Mouse (Mus musculus): Measurements from ENCODE around the gene Myo18b.
A peak's percentile ranks its signal among the peaks of the same experiment; 100 is the strongest.

The Myo18b gene

GRCm38 (mm10) chr5:112796086-112796485, 100.1 kb downstream of the Myo18b start:
- DNase-seq (ENCODE audit: low spot score in 2 of 2): no peak

GRCm38 (mm10) chr5:112791792-112792780, 104.1 kb downstream of the Myo18b start:
- DNase-seq (ENCODE audit: low spot score in 2 of 2): no peak

GRCm38 (mm10) chr5:112790376-112791111, 105.6 kb downstream of the Myo18b start:
- no peak for DNase-seq (ENCODE audit: low spot score in 2 of 2)

GRCm38 (mm10) chr5:112788441-112788840, 107.7 kb downstream of the Myo18b start:
- DNase-seq (ENCODE audit: low spot score in 2 of 2): no peak

GRCm38 (mm10) chr5:112786788-112787187, 109.4 kb downstream of the Myo18b start:
- no peak for DNase-seq (ENCODE audit: low spot score in 2 of 2)

GRCm38 (mm10) chr5:112786031-112786430, 110.1 kb downstream of the Myo18b start:
- peak; percentile 61 to 66 for DNase-seq (ENCODE audit: low spot score in 2 of 2)

GRCm38 (mm10) chr5:112781719-112782118, 114.4 kb downstream of the Myo18b start:
- peak; percentile 71 to 78 for DNase-seq (ENCODE audit: low spot score in 2 of 2)

GRCm38 (mm10) chr5:112781231-112781630, 114.9 kb downstream of the Myo18b start:
- peak; percentile 26 to 58 for DNase-seq (ENCODE audit: low spot score in 2 of 2)

GRCm38 (mm10) chr5:112780383-112780782, 115.8 kb downstream of the Myo18b start:
- DNase-seq (ENCODE audit: low spot score in 2 of 2): peak; percentile 85

GRCm38 (mm10) chr5:112776781-112777405, 119.3 kb downstream of the Myo18b start:
- peak in 1 of 2 experiments; percentile 37 for DNase-seq (ENCODE audit: low spot score in 2 of 2)

GRCm38 (mm10) chr5:112773429-112773828, 122.7 kb downstream of the Myo18b start:
- no peak for DNase-seq (ENCODE audit: low spot score in 2 of 2)

- no peak for DNase-seq (ENCODE audit: low spot score in 2 of 2)
These were observed 124.7 kb downstream of the Myo18b start for GRCm38 (mm10) chr5:112771376-112771901.

- no peak for DNase-seq (ENCODE audit: low spot score in 2 of 2)
These were observed 126.4 kb downstream of the Myo18b start for GRCm38 (mm10) chr5:112769721-112770119.

- DNase-seq (ENCODE audit: low spot score in 2 of 2): no peak
These were observed 127.0 kb downstream of the Myo18b start for GRCm38 (mm10) chr5:112769020-112769720.

- no peak for DNase-seq (ENCODE audit: low spot score in 2 of 2)
These were observed 127.6 kb downstream of the Myo18b start for GRCm38 (mm10) chr5:112768556-112768955.

- DNase-seq (ENCODE audit: low spot score in 2 of 2): no peak
These were observed 134.6 kb downstream of the Myo18b start for GRCm38 (mm10) chr5:112761415-112762075.

GRCm38 (mm10) chr5:112755581-112755980, 140.6 kb downstream of the Myo18b start:
- DNase-seq (ENCODE audit: low spot score in 2 of 2): no peak

- no peak for DNase-seq (ENCODE audit: low spot score in 2 of 2)
These were observed 146.5 kb downstream of the Myo18b start for GRCm38 (mm10) chr5:112749634-112750033.

GRCm38 (mm10) chr5:112748001-112748719, 148.0 kb downstream of the Myo18b start:
- no peak for DNase-seq (ENCODE audit: low spot score in 2 of 2)

Measured in frontal cortex, postnatal 36 days (tissue).